27 mouse cellular contexts compared by ENCODE assay signal in genomic region chr11:106484875-106485274, GRCm38 (mm10).
"Had no signal": no experiment of that assay in that cellular context is flagged by ENCODE, and none has a peak within 500 bp of the region (broad histone marks: within the 10 kb centered on the region; RNA-seq: fewer than 3 reads in every experiment).

No protein-coding gene starts in this region.

- H3K27ac ChIP-seq: gastrocnemius, adult 2 months; heart, embryonic 10.5 days; hindbrain, embryonic 10.5 days; hindbrain, embryonic 12.5 days; hindbrain, embryonic 14.5 days; intestine, embryonic 15.5 days; kidney, embryonic 15.5 days; kidney, postnatal 0 days; limb, embryonic 13.5 days; limb, embryonic 15.5 days had no signal

- H3K27me3 ChIP-seq: heart, embryonic 12.5 days; hindbrain, embryonic 12.5 days; intestine, embryonic 15.5 days; kidney, embryonic 15.5 days; limb, embryonic 13.5 days; limb, embryonic 15.5 days; liver, embryonic 15.5 days had no signal

- H3K9me3 ChIP-seq: heart, embryonic 10.5 days; heart, embryonic 12.5 days; hindbrain, embryonic 10.5 days; hindbrain, embryonic 12.5 days; intestine, embryonic 15.5 days; kidney, embryonic 15.5 days; limb, embryonic 13.5 days; limb, embryonic 15.5 days; liver, embryonic 15.5 days had no signal

- H3K4me2 ChIP-seq: heart, embryonic 12.5 days; hindbrain, embryonic 12.5 days; hindbrain, embryonic 14.5 days; intestine, embryonic 15.5 days; kidney, embryonic 15.5 days; limb, embryonic 13.5 days; limb, embryonic 15.5 days had no signal

- ATAC-seq: hindbrain, embryonic 16.5 days; inflammation-experienced regulatory T-cells, adult 6 months; intestine, embryonic 15.5 days; intestine, postnatal 0 days had no signal

- H3K36me3 ChIP-seq: heart, embryonic 10.5 days; heart, embryonic 12.5 days; hindbrain, embryonic 10.5 days; hindbrain, embryonic 12.5 days; intestine, embryonic 15.5 days; kidney, embryonic 15.5 days; limb, embryonic 13.5 days; limb, embryonic 15.5 days; liver, embryonic 15.5 days had no signal

- H3K4me3 ChIP-seq: gastrocnemius, adult 2 months; heart, embryonic 12.5 days; hindbrain, embryonic 10.5 days; hindbrain, embryonic 12.5 days; intestine, embryonic 15.5 days; kidney, embryonic 15.5 days; limb, embryonic 13.5 days; limb, embryonic 15.5 days had no signal

- H3K9ac ChIP-seq: heart, embryonic 12.5 days; hindbrain, embryonic 12.5 days; hindbrain, embryonic 14.5 days; intestine, embryonic 15.5 days; kidney, embryonic 15.5 days; limb, embryonic 13.5 days; limb, embryonic 15.5 days; liver, embryonic 15.5 days had no signal

- DNase-seq: gastrocnemius, adult 2 months; gastrocnemius, postnatal 10 days; gastrocnemius, postnatal 25 days; heart, adult 18-20 months; heart, postnatal 10 days; heart, postnatal 4 days; kidney, adult 18-20 months; kidney, adult 8-10 months; kidney, postnatal 14 days; kidney, postnatal 36 days; layer of hippocampus, adult 9-11 months; layer of hippocampus, postnatal 36 days; left cerebral cortex, postnatal 4 days had no signal
